Mouse (Mus musculus): Measurements from ENCODE around the gene Vipr2.

Vipr2 gene

DNA sequence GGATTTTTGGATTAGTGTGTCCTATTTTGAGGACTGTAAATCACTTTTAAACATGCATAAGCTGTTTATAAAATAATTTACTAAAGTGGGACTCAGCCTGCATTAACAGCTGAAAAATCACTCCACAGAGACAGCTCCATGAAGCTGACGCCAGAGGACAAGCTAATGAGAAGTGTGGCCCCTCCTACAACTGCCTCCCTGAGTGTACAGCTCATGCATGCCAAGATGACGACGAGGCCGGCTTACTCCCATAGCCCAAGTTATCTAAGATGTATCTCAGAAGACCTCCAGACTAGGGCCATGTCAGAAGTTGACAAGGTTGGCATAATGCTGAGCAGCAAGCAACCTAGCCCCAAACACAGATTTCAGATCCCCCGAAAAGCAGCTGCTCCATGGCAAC is 81.7 kb downstream of the Vipr2 start:
- DNase-seq (ENCODE audit: low spot score) = no peak

DNA sequence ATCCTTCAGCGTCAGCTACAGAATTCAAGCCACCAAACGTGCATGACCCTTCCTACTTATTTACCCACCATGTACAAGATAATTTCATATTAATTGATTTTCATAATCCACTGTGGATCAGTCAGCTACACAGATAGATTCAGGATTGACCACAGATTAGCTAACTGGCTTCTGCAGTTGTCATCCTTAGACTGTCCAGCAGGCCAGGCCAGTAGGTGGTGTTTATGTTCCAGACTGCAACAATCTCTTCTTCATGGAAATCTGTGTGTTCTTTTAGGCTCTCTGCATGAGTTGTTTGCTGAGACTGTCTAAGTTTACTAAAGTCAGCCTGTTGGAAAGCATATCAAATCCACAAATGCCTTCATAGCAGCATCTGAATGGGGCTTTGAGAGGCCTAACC is 82.2 kb downstream of the Vipr2 start:
- DNase-seq (ENCODE audit: low spot score) = no peak

GRCm38 (mm10) chr12:116165368-116165767 is 87.8 kb downstream of the Vipr2 start:
- no peak for DNase-seq (ENCODE audit: low spot score)

GRCm38 (mm10) chr12:116169666-116170065 is 92.1 kb downstream of the Vipr2 start:
- DNase-seq (ENCODE audit: low spot score) = no peak

GRCm38 (mm10) chr12:116176930-116177329 is 99.4 kb downstream of the Vipr2 start:
- no peak for DNase-seq (ENCODE audit: low spot score)

- DNase-seq (ENCODE audit: low spot score) = no peak
These were observed 104.0 kb downstream of the Vipr2 start for GRCm38 (mm10) chr12:116181436-116182050.

GRCm38 (mm10) chr12:116182376-116182775 is 104.8 kb downstream of the Vipr2 start:
- DNase-seq (ENCODE audit: low spot score) = no peak

DNA sequence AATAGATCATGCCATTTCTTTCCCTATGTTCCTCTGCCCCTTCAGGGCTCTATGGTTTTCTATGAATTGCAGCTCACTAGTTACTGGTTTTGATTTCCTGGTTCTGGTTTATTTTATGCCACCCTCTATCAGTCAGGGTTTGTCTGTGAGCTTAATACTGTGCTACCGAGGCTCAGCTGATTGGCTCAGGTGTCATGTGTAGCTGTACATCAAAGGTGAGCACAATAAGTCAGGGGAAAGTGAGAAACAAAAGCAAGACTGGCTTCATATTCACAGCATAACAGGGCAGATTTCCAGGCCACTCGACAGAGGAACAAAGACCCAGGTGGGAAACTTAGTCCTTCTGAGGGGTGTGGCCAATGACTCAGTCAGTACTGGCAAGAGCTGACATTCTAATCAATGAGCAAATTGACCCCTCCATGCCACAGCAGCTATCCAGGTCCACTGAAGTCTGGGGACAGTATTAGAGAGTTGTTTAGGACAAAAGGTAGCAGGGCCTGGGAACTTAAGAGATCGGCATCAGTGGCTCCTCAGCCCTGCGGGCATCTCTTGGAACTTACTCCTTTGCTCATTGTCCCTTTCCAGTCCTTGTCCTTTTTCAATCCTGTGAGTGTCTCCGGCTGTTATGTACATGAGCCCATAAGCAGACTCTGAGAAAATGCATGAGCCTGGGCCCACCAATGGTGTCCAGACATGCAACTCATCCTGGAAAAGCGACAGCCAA is 105.8 kb downstream of the Vipr2 start:
- DNase-seq (ENCODE audit: low spot score) = no peak

GRCm38 (mm10) chr12:116193952-116194351 is 116.4 kb downstream of the Vipr2 start:
- DNase-seq (ENCODE audit: low spot score) = no peak

- no peak for DNase-seq (ENCODE audit: low spot score)
These were observed 117.1 kb downstream of the Vipr2 start for GRCm38 (mm10) chr12:116194641-116195040.

All from urinary bladder, postnatal 10 days (tissue).